Mouse (Mus musculus) spleen, adult 2 months (tissue): ENCODE data around the gene Spef2.

Experiments
- CTCF ChIP-seq: fragments of 200-500 bp; IDR thresholded peaks from 2 replicates; pipeline ENCODE4 v1.5.1; 2011; ENCODE audit warnings: mild to moderate bottlenecking, inconsistent platforms; ENCODE audit not compliant: insufficient read depth, insufficient read length, insufficient replicate concordance; ENCODE audit errors: extremely low read depth
- POLR2A ChIP-seq: fragments of 200-500 bp; IDR thresholded peaks from 2 replicates; pipeline ENCODE4 v1.6.1; 2011; ENCODE audit warnings: low read depth, low read length, inconsistent platforms

- TF ChIP-seq CTCF (no peak), POLR2A (no peak)
Measured at GRCm38 (mm10) chr15:9750966-9751365, 2.3 kb upstream of the Spef2 start.
